Mouse (Mus musculus): Measurements from ENCODE around the gene Otud4. TPM values are rescaled to one million over a fixed set of nuclear protein-coding genes. Genes with fewer than 3 reads are reported as not detected.
A peak's percentile ranks its signal among the peaks of the same experiment; 100 is the strongest.

The Otud4 gene
- total and polyA plus RNA-seq, 3 experiments: 45.3 to 53.4 (median 51.7) TPM

DNA sequence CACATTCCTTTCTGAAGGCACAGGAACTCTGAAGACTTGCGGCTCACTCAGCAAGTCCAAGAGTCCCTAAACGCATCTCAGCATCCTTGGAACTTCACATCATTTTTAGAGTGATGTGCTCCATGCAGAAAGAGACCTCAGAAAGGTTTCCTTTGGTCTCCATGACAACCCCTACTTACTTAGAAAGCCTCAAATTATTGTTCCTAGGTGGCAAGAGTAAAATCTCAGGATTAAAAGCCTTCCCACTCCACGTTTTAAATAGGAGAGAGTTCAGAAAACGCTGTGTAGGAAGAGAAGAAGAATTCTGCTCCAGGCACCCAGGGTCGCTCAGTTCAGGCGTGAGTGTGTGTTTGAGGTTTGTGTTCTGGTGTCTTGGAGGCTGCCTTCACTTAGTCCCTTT is 27.1 kb upstream of the Otud4 start:
- Histone ChIP-seq H3K27ac (ENCODE audit: control insufficient read depth, low read depth, low read length) (no peak overlapping the region), H3K4me3 (ENCODE audit: control insufficient read depth in 1 of 2, insufficient read depth in 1 of 2, low read depth in 2 of 2, low read length in 2 of 2) (no peak overlapping the region), H3K9me3 (replicated peaks; ENCODE audit: insufficient read depth, low read length) (no peaks in the 10 kb centered on the region), H3K9ac (ENCODE audit: control insufficient read depth, low read depth, low read length, poor library complexity, severe bottlenecking) (no peak overlapping the region), H3K79me2 (ENCODE audit: control insufficient read depth, insufficient read depth, low read length, poor library complexity) (no peaks in the 10 kb centered on the region), H3K27me3 (ENCODE audit: control insufficient read depth in 1 of 2, insufficient read depth in 2 of 2, low read length in 2 of 2) (no peaks in the 10 kb centered on the region), H3K4me1 (ENCODE audit: control insufficient read depth in 1 of 2, insufficient read depth in 2 of 2, low read length in 2 of 2) (peaks cover 15 to 19% of the 10 kb centered on the region in 2 experiments), H3K36me3 (ENCODE audit: control insufficient read depth in 1 of 2, insufficient read depth in 2 of 2, low read length in 2 of 2) (peaks cover 0 to 16% of the 10 kb centered on the region in 2 experiments; a peak in 2 of 4 replicates)
- TF ChIP-seq E2F4 (IDR thresholded peaks at IDR 0.05; ENCODE audit: borderline replicate concordance, low read depth, low read length) (no peak), CHD1 (IDR thresholded peaks at IDR 0.05; ENCODE audit: low read depth, low read length) (no peak)
- DNase-seq (ENCODE audit: low read depth, low spot score): no peak

DNA sequence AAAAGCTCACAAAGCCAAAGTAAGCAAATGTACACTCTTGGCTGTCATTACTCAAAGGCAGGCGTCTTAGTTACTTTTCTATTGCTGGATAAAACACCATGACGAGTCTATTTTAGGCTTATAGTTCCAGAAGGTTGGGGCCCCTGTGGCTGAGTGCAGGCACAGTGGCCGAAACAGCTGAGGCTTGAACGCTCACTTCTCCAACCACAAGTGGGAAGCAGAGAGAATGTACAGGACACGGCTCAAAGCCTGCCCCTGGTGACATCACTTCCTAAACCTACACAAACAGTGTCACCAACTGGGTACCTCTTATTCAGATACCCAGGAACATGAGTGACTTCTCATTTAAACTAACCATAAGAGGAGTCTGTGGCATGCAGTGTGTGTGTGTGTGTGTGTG is 26.5 kb upstream of the Otud4 start:
- DNase-seq (ENCODE audit: low read depth, low spot score): peak; percentile 45
- H3K27me3 ChIP-seq (ENCODE audit: control insufficient read depth in 1 of 2, insufficient read depth in 2 of 2, low read length in 2 of 2): no peaks in the 10 kb centered on the region
- TF ChIP-seq CTCF (IDR thresholded peaks at IDR 0.05 in 2 of 3, conservative IDR thresholded peaks at IDR 0.05 in 1 of 3; ENCODE audit: control insufficient read depth in 1 of 3, insufficient read depth in 1 of 3, low read depth in 2 of 3, low read length in 3 of 3, poor library complexity in 1 of 3, severe bottlenecking in 1 of 3): peak in 1 of 3 experiments; percentile 0; a peak in 1 of 6 replicates
- TF ChIP-seq USF1 (IDR thresholded peaks at IDR 0.05; ENCODE audit: low read depth, low read length): no peak
- no peak for TF ChIP-seq MEF2A (IDR thresholded peaks at IDR 0.05; ENCODE audit: extremely low read depth, insufficient replicate concordance, low read depth, low read length, poor library complexity, severe bottlenecking)
- no peaks in the 10 kb centered on the region for H3K9me3 ChIP-seq (replicated peaks; ENCODE audit: insufficient read depth, low read length)
- peaks cover 15 to 24% of the 10 kb centered on the region in 2 experiments for H3K4me1 ChIP-seq (ENCODE audit: control insufficient read depth in 1 of 2, insufficient read depth in 2 of 2, low read length in 2 of 2)
- H3K79me2 ChIP-seq (ENCODE audit: control insufficient read depth, insufficient read depth, low read length, poor library complexity): no peaks in the 10 kb centered on the region
- H3K9ac ChIP-seq (ENCODE audit: control insufficient read depth, low read depth, low read length, poor library complexity, severe bottlenecking): no peak overlapping the region
- H3K4me3 ChIP-seq (ENCODE audit: control insufficient read depth in 1 of 2, insufficient read depth in 1 of 2, low read depth in 2 of 2, low read length in 2 of 2): no peak overlapping the region
- H3K36me3 ChIP-seq (ENCODE audit: control insufficient read depth in 1 of 2, insufficient read depth in 2 of 2, low read length in 2 of 2): peaks cover 0 to 16% of the 10 kb centered on the region in 2 experiments; a peak in 2 of 4 replicates
- no peak overlapping the region for H3K27ac ChIP-seq (ENCODE audit: control insufficient read depth, low read depth, low read length)

DNA sequence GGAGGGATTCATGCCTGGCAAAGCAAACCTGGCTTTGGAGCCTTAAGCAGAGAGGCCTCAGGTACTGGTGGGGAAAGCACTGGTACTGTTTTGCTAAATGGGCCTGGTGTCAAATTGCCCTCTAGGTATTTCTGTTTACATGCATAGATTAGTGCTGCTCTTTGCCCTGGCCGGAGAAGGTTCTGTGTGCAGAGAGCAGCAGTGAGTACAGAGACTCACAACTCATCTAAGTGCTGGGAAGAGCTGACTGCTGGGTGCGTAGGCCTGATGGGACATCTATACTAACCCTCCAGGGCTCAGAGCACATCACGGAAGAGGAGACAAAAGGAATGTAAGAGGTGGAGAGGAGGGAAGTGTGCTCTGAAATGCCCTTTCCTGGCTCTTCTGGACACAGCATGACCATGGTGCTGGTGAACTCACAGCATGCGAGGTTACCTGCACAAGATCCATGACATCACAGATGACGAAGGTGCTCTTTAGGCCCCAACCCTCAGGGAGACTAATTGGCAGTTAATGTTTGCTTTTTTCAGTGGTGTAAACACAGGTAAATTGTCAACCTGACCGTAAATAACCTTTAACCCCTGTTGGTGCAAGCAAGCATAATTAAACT is 23.6 kb upstream of the Otud4 start:
- DNase-seq (ENCODE audit: low read depth, low spot score): no peak
- Histone ChIP-seq H3K79me2 (ENCODE audit: control insufficient read depth, insufficient read depth, low read length, poor library complexity) (no peaks in the 10 kb centered on the region), H3K4me1 (ENCODE audit: control insufficient read depth in 1 of 2, insufficient read depth in 2 of 2, low read length in 2 of 2) (peaks cover 28 to 41% of the 10 kb centered on the region in 2 experiments), H3K9ac (ENCODE audit: control insufficient read depth, low read depth, low read length, poor library complexity, severe bottlenecking) (no peak overlapping the region), H3K4me3 (ENCODE audit: control insufficient read depth in 1 of 2, insufficient read depth in 1 of 2, low read depth in 2 of 2, low read length in 2 of 2) (no peak overlapping the region), H3K27me3 (ENCODE audit: control insufficient read depth in 1 of 2, insufficient read depth in 2 of 2, low read length in 2 of 2) (no peaks in the 10 kb centered on the region), H3K9me3 (replicated peaks; ENCODE audit: insufficient read depth, low read length) (no peaks in the 10 kb centered on the region), H3K27ac (ENCODE audit: control insufficient read depth, low read depth, low read length) (no peak overlapping the region), H3K36me3 (ENCODE audit: control insufficient read depth in 1 of 2, insufficient read depth in 2 of 2, low read length in 2 of 2) (peaks cover 0 to 33% of the 10 kb centered on the region in 2 experiments; a peak in 2 of 4 replicates)
- no peak for TF ChIP-seq MEF2A (IDR thresholded peaks at IDR 0.05; ENCODE audit: extremely low read depth, insufficient replicate concordance, low read depth, low read length, poor library complexity, severe bottlenecking)
- TF ChIP-seq ZNF384 (IDR thresholded peaks at IDR 0.05; ENCODE audit: low read depth, low read length): no peak
- no peak for TF ChIP-seq GATA1 (IDR thresholded peaks at IDR 0.05; ENCODE audit: low read depth, low read length)
- TF ChIP-seq RAD21 (IDR thresholded peaks at IDR 0.05; ENCODE audit: low read depth, low read length): no peak
- TF ChIP-seq UBTF (IDR thresholded peaks at IDR 0.05; ENCODE audit: borderline replicate concordance, insufficient read depth, low read depth, low read length): no peak
- no peak for TF ChIP-seq MYB (IDR thresholded peaks at IDR 0.05; ENCODE audit: low read depth, low read length)
- no peak for TF ChIP-seq SIN3A (IDR thresholded peaks at IDR 0.05; ENCODE audit: low read length)
- TF ChIP-seq POLR2AphosphoS5 (IDR thresholded peaks at IDR 0.05; ENCODE audit: borderline replicate concordance, low read depth, low read length): no peak
- no peak for TF ChIP-seq GABPA (IDR thresholded peaks at IDR 0.05; ENCODE audit: low read depth, low read length)
- no peak for TF ChIP-seq EP300 (IDR thresholded peaks at IDR 0.05; ENCODE audit: low read depth in 1 of 2, low read length in 2 of 2)
- no peak for TF ChIP-seq JUND (IDR thresholded peaks at IDR 0.05; ENCODE audit: low read depth, low read length)
- TF ChIP-seq HCFC1 (IDR thresholded peaks at IDR 0.05; ENCODE audit: low read depth, low read length): no peak
- no peak for TF ChIP-seq ZC3H11A (IDR thresholded peaks at IDR 0.05; ENCODE audit: low read depth, low read length)
- no peak for TF ChIP-seq MAZ (IDR thresholded peaks at IDR 0.05; ENCODE audit: low read depth, low read length)
- TF ChIP-seq NRF1 (IDR thresholded peaks at IDR 0.05; ENCODE audit: insufficient read depth, low read depth, low read length, poor library complexity, severe bottlenecking): no peak
- TF ChIP-seq USF2 (IDR thresholded peaks at IDR 0.05; ENCODE audit: borderline replicate concordance in 1 of 2, insufficient read depth in 1 of 2, low read depth in 1 of 2, low read length in 2 of 2): no peak

Data from MEL (cell line).